Mouse (Mus musculus): Measurements from ENCODE around the gene Crabp1.
A peak's percentile ranks its signal among the peaks of the same experiment; 100 is the strongest.

The Crabp1 gene

GRCm38 (mm10) chr9:54764561-54765217 lies at the start of gene Crabp1:
Gene Crabp1 (plus strand): TSS chr9:54764748.
- DNase-seq (ENCODE audit: low read depth, low spot score) = no peak

GRCm38 (mm10) chr9:54715776-54716175 lies 48.8 kb upstream of the Crabp1 start:
- no peak for DNase-seq (ENCODE audit: low read depth, low spot score)

GRCm38 (mm10) chr9:54717527-54717926 lies 47.0 kb upstream of the Crabp1 start:
- no peak for DNase-seq (ENCODE audit: low read depth, low spot score)

GRCm38 (mm10) chr9:54722156-54722555 lies 42.4 kb upstream of the Crabp1 start:
- DNase-seq (ENCODE audit: low read depth, low spot score) = no peak

GRCm38 (mm10) chr9:54722596-54722995 lies 42.0 kb upstream of the Crabp1 start:
- DNase-seq (ENCODE audit: low read depth, low spot score) = no peak

- DNase-seq (ENCODE audit: low read depth, low spot score) = no peak
Observed at GRCm38 (mm10) chr9:54726315-54726714, 38.2 kb upstream of the Crabp1 start.

- no peak for DNase-seq (ENCODE audit: low read depth, low spot score)
Observed at GRCm38 (mm10) chr9:54732122-54732521, 32.4 kb upstream of the Crabp1 start.

- DNase-seq (ENCODE audit: low read depth, low spot score) = peak; percentile 91
Observed at GRCm38 (mm10) chr9:54733921-54734638, 30.5 kb upstream of the Crabp1 start, which contains the start of gene Wdr61. Gene Wdr61 (minus strand): TSS chr9:54734519.

- DNase-seq (ENCODE audit: low read depth, low spot score) = no peak
Observed at GRCm38 (mm10) chr9:54734639-54735252, 29.8 kb upstream of the Crabp1 start.

GRCm38 (mm10) chr9:54736284-54736701 lies 28.3 kb upstream of the Crabp1 start:
- peak; percentile 52 for DNase-seq (ENCODE audit: low read depth, low spot score)

- no peak for DNase-seq (ENCODE audit: low read depth, low spot score)
Observed at GRCm38 (mm10) chr9:54738376-54738775, 26.2 kb upstream of the Crabp1 start.

- no peak for DNase-seq (ENCODE audit: low read depth, low spot score)
Observed at GRCm38 (mm10) chr9:54743891-54744290, 20.7 kb upstream of the Crabp1 start.

GRCm38 (mm10) chr9:54745740-54746370 lies 18.7 kb upstream of the Crabp1 start:
- DNase-seq (ENCODE audit: low read depth, low spot score) = no peak

- DNase-seq (ENCODE audit: low read depth, low spot score) = no peak
Observed at GRCm38 (mm10) chr9:54750215-54750981, 14.2 kb upstream of the Crabp1 start.

GRCm38 (mm10) chr9:54751684-54752083 lies 12.9 kb upstream of the Crabp1 start:
- DNase-seq (ENCODE audit: low read depth, low spot score) = no peak

GRCm38 (mm10) chr9:54752201-54752943 lies 12.2 kb upstream of the Crabp1 start:
- DNase-seq (ENCODE audit: low read depth, low spot score) = no peak

- DNase-seq (ENCODE audit: low read depth, low spot score) = no peak
Observed at GRCm38 (mm10) chr9:54752944-54753295, 11.6 kb upstream of the Crabp1 start.

- DNase-seq (ENCODE audit: low read depth, low spot score) = no peak
Observed at GRCm38 (mm10) chr9:54759592-54759991, 5.0 kb upstream of the Crabp1 start.

- no peak for DNase-seq (ENCODE audit: low read depth, low spot score)
Observed at GRCm38 (mm10) chr9:54764091-54764490, 457 bp upstream of the Crabp1 start.

- no peak for DNase-seq (ENCODE audit: low read depth, low spot score)
Observed at GRCm38 (mm10) chr9:54765336-54766085, 963 bp downstream of the Crabp1 start.

Measured in skeletal muscle tissue, adult 2 months (tissue).